Mouse (Mus musculus) midbrain, embryonic 12.5 days (tissue): ENCODE data around the gene Olfr1135. TPM values are rescaled to one million over a fixed set of nuclear protein-coding genes. Genes with fewer than 3 reads are reported as not detected.

Experiments
- ATAC-seq: fragments of 200-750 bp; cut with Nextera tagmentation; 2 replicates; pipeline ENCODE4 v1.8.0; 2017; ENCODE audit warnings: low read depth, moderate TSS enrichment, moderate library complexity; ENCODE audit not compliant: low FRiP score
- H3K27ac ChIP-seq: fragments of 300-500 bp; sonication (generic); replicated peaks from 2 replicates; pipeline ENCODE4 v1.5.1; 2016; ENCODE audit warnings: mild to moderate bottlenecking
- H3K27me3 ChIP-seq: fragments of 300-500 bp; sonication (generic); 2 replicates; pipeline ENCODE4 v1.6.1; 2016; ENCODE audit warnings: mild to moderate bottlenecking
- H3K36me3 ChIP-seq: fragments of 300-500 bp; sonication (generic); 2 replicates; pipeline ENCODE4 v1.6.1; 2016
- H3K4me1 ChIP-seq: fragments of 300-500 bp; sonication (generic); 2 replicates; pipeline ENCODE4 v1.6.1; 2016
- H3K4me2 ChIP-seq: fragments of 300-500 bp; sonication (generic); replicated peaks from 2 replicates; pipeline ENCODE4 v1.6.1; 2016; ENCODE audit warnings: mild to moderate bottlenecking, moderate library complexity
- H3K4me3 ChIP-seq: fragments of 300-500 bp; sonication (generic); 2 replicates; pipeline ENCODE4 v1.5.1; 2016; ENCODE audit warnings: mild to moderate bottlenecking
- H3K9ac ChIP-seq: fragments of 300-500 bp; sonication (generic); replicated peaks from 2 replicates; pipeline ENCODE4 v1.6.1; 2016; ENCODE audit warnings: mild to moderate bottlenecking, moderate library complexity
- H3K9me3 ChIP-seq: fragments of 300-500 bp; sonication (generic); 2 replicates; pipeline ENCODE4 v1.6.1; 2016; ENCODE audit warnings: mild to moderate bottlenecking
- WGBS: fragments of 180-500 bp; shearing (Covaris S2); methylation state at CpG from one replicate; pipeline ENCODE4 v1.1.7; 2016; 5-methylcytosine and 5-hydroxymethylcytosine counted together
- polyA plus RNA-seq: library from polyadenylated mRNA; unstranded; fragments of >200 nt; fragmentation: Nextera tagmentation; extraction: Ambion mirVana; gene quantifications from 2 replicates; pipeline ENCODE4 v1.2.1, GENCODE M21; 2016

Gene Olfr1135
- not detected in 2 replicates for polyA plus RNA-seq

GRCm38 (mm10) chr2:87673564-87673963 lies at the start of gene Olfr1135:
Gene Olfr1135, minus strand, starts transcription at chr2:87673664.
- no peaks in the 10 kb centered on the region for H3K9me3 ChIP-seq
- no peak within 1 kb of the TSS for H3K9ac ChIP-seq
- H3K27ac ChIP-seq, result no peak within 1 kb of the TSS
- ATAC-seq, result no peak
- no peaks in the 10 kb centered on the region for H3K4me1 ChIP-seq
- H3K27me3 ChIP-seq, result no peaks in the 10 kb centered on the region
- H3K36me3 ChIP-seq, result no peaks in the 10 kb centered on the region
- WGBS, result 17% methylated on average over 1 of the region's 1 CpGs
- no peak within 1 kb of the TSS for H3K4me3 ChIP-seq
- H3K4me2 ChIP-seq, result no peak within 1 kb of the TSS

GRCm38 (mm10) chr2:87713079-87713478 lies 39.6 kb upstream of the Olfr1135 start, which contains the start of gene Olfr1137:
Gene Olfr1137, minus strand, starts transcription at chr2:87713179.
- ATAC-seq, result no peak
- Histone ChIP-seq H3K4me2 (no peak within 1 kb of the TSS), H3K9me3 (no peaks in the 10 kb centered on the region), H3K27me3 (no peaks in the 10 kb centered on the region), H3K27ac (no peak within 1 kb of the TSS), H3K9ac (no peak within 1 kb of the TSS), H3K36me3 (no peaks in the 10 kb centered on the region), H3K4me1 (no peaks in the 10 kb centered on the region), H3K4me3 (no peak within 1 kb of the TSS)

GRCm38 (mm10) chr2:87693847-87694246 lies 20.4 kb upstream of the Olfr1135 start, which contains the start of gene Olfr1136:
Gene Olfr1136, minus strand, starts transcription at chr2:87693947.
- H3K4me1 ChIP-seq, result no peaks in the 10 kb centered on the region
- H3K9me3 ChIP-seq, result no peaks in the 10 kb centered on the region
- H3K9ac ChIP-seq, result no peak within 1 kb of the TSS
- H3K4me3 ChIP-seq, result no peak within 1 kb of the TSS
- H3K4me2 ChIP-seq, result no peak within 1 kb of the TSS
- H3K27me3 ChIP-seq, result no peaks in the 10 kb centered on the region
- no peak for ATAC-seq
- no peak within 1 kb of the TSS for H3K27ac ChIP-seq
- no peaks in the 10 kb centered on the region for H3K36me3 ChIP-seq

GRCm38 (mm10) chr2:87658360-87658759 lies 15.1 kb downstream of the Olfr1135 start, which contains the start of gene Olfr1134:
Gene Olfr1134, minus strand, starts transcription at chr2:87658460.
- no peak for ATAC-seq
- H3K4me2 ChIP-seq, result no peak within 1 kb of the TSS
- H3K9ac ChIP-seq, result no peak within 1 kb of the TSS
- H3K4me1 ChIP-seq, result no peaks in the 10 kb centered on the region
- H3K4me3 ChIP-seq, result no peak within 1 kb of the TSS
- 85% methylated on average over 2 of the region's 2 CpGs for WGBS
- H3K36me3 ChIP-seq, result no peaks in the 10 kb centered on the region
- H3K27me3 ChIP-seq, result no peaks in the 10 kb centered on the region
- H3K27ac ChIP-seq, result no peak within 1 kb of the TSS
- H3K9me3 ChIP-seq, result no peaks in the 10 kb centered on the region

GRCm38 (mm10) chr2:87647274-87647673 lies 26.2 kb downstream of the Olfr1135 start, which contains the start of gene Olfr1133:
Gene Olfr1133, minus strand, starts transcription at chr2:87647374.
- no peak within 1 kb of the TSS for H3K9ac ChIP-seq
- H3K36me3 ChIP-seq, result no peaks in the 10 kb centered on the region
- no peak within 1 kb of the TSS for H3K4me2 ChIP-seq
- H3K27me3 ChIP-seq, result no peaks in the 10 kb centered on the region
- H3K4me3 ChIP-seq, result no peak within 1 kb of the TSS
- H3K4me1 ChIP-seq, result no peaks in the 10 kb centered on the region
- H3K9me3 ChIP-seq, result no peaks in the 10 kb centered on the region
- no peak within 1 kb of the TSS for H3K27ac ChIP-seq
- ATAC-seq, result no peak

- Histone ChIP-seq H3K4me2 (no peak overlapping the region), H3K9me3 (no peaks in the 10 kb centered on the region), H3K27ac (no peak overlapping the region), H3K4me3 (no peak overlapping the region), H3K9ac (no peak overlapping the region), H3K4me1 (no peaks in the 10 kb centered on the region), H3K36me3 (no peaks in the 10 kb centered on the region), H3K27me3 (no peaks in the 10 kb centered on the region)
- ATAC-seq, result no peak
Observed at GRCm38 (mm10) chr2:87642441-87642840, 31.0 kb downstream of the Olfr1135 start.

GRCm38 (mm10) chr2:87637435-87637834 lies 36.0 kb downstream of the Olfr1135 start, which contains the start of gene Olfr1132:
Gene Olfr1132, minus strand, starts transcription at chr2:87637535.
- H3K4me2 ChIP-seq, result no peak within 1 kb of the TSS
- H3K27me3 ChIP-seq, result no peaks in the 10 kb centered on the region
- no peak for ATAC-seq

GRCm38 (mm10) chr2:87626804-87627203 lies 46.7 kb downstream of the Olfr1135 start, which contains the start of gene Olfr1131:
Gene Olfr1131, plus strand, starts transcription at chr2:87627104.
- H3K27ac ChIP-seq, result no peak within 1 kb of the TSS
- WGBS, result 66% methylated on average over 3 of the region's 3 CpGs
- no peaks in the 10 kb centered on the region for H3K27me3 ChIP-seq
- H3K36me3 ChIP-seq, result no peaks in the 10 kb centered on the region
- no peaks in the 10 kb centered on the region for H3K4me1 ChIP-seq
- H3K4me3 ChIP-seq, result no peak within 1 kb of the TSS
- ATAC-seq, result no peak
- no peaks in the 10 kb centered on the region for H3K9me3 ChIP-seq
- no peak within 1 kb of the TSS for H3K9ac ChIP-seq
- H3K4me2 ChIP-seq, result no peak within 1 kb of the TSS

More at GRCm38 (mm10) chr2:87637435-87637834, 36.0 kb downstream of the Olfr1135 start, which contains the start of gene Olfr1132:
- Histone ChIP-seq H3K4me1 (no peaks in the 10 kb centered on the region), H3K9me3 (no peaks in the 10 kb centered on the region), H3K27ac (no peak within 1 kb of the TSS), H3K9ac (no peak within 1 kb of the TSS), H3K36me3 (no peaks in the 10 kb centered on the region), H3K4me3 (no peak within 1 kb of the TSS)

Other genes starting within 250 kb of the Olfr1135 start
- gene Olfr1124, start 243.4 kb downstream of the Olfr1135 start, polyA plus RNA-seq, result 0.09 and 0.16 TPM in 2 replicates
- gene Olfr1126, start 219.7 kb downstream of the Olfr1135 start, polyA plus RNA-seq, result not detected in 2 replicates
- not detected in 2 replicates for gene Pramel7, start 176.6 kb downstream of the Olfr1135 start, polyA plus RNA-seq
- gene Pramel6, start 167.1 kb downstream of the Olfr1135 start, polyA plus RNA-seq, result not detected in 2 replicates
- gene Olfr153, start 141.9 kb downstream of the Olfr1135 start, polyA plus RNA-seq, result not detected in 2 replicates
- not detected in 2 replicates for gene Olfr1128, start 128.1 kb downstream of the Olfr1135 start, polyA plus RNA-seq
- gene Olfr1129, start 99.8 kb downstream of the Olfr1135 start, polyA plus RNA-seq, result not detected in 2 replicates
- not detected in 2 replicates for gene Olfr1130, start 67.5 kb downstream of the Olfr1135 start, polyA plus RNA-seq
- not detected in 2 replicates for gene Olfr1131, start 46.6 kb downstream of the Olfr1135 start, polyA plus RNA-seq
- not detected in 2 replicates for gene Olfr1132, start 36.1 kb downstream of the Olfr1135 start, polyA plus RNA-seq
- gene Olfr1133, start 26.3 kb downstream of the Olfr1135 start, polyA plus RNA-seq, result not detected in 2 replicates
- not detected in 2 replicates for gene Olfr1134, start 15.2 kb downstream of the Olfr1135 start, polyA plus RNA-seq
- not detected in 2 replicates for gene Olfr1136, start 20.3 kb upstream of the Olfr1135 start, polyA plus RNA-seq
- gene Olfr1137, start 39.5 kb upstream of the Olfr1135 start, polyA plus RNA-seq, result not detected in 2 replicates
- not detected in 2 replicates for gene Olfr1138, start 66.3 kb upstream of the Olfr1135 start, polyA plus RNA-seq
- not detected in 2 replicates for gene Olfr1140, start 70.1 kb upstream of the Olfr1135 start, polyA plus RNA-seq
- gene Olfr1141, start 80.3 kb upstream of the Olfr1135 start, polyA plus RNA-seq, result not detected in 2 replicates
- not detected in 2 replicates for gene Olfr152, start 105.8 kb upstream of the Olfr1135 start, polyA plus RNA-seq
- not detected in 2 replicates for gene Olfr1143, start 126.9 kb upstream of the Olfr1135 start, polyA plus RNA-seq
- gene Olfr1145, start 136.2 kb upstream of the Olfr1135 start, polyA plus RNA-seq, result not detected in 2 replicates
- not detected in 2 replicates for gene Olfr1148, start 156.9 kb upstream of the Olfr1135 start, polyA plus RNA-seq
- not detected in 2 replicates for gene Olfr1150-ps1, start 170.3 kb upstream of the Olfr1135 start, polyA plus RNA-seq
- gene Olfr1151, start 182.2 kb upstream of the Olfr1135 start, polyA plus RNA-seq, result not detected in 2 replicates
- not detected in 2 replicates for gene Olfr1152, start 192.8 kb upstream of the Olfr1135 start, polyA plus RNA-seq
- gene Olfr1153, start 221.3 kb upstream of the Olfr1135 start, polyA plus RNA-seq, result not detected in 2 replicates
- gene Olfr1154, start 231.5 kb upstream of the Olfr1135 start, polyA plus RNA-seq, result not detected in 2 replicates